Mouse (Mus musculus) neural tube, embryonic 11.5 days (tissue): ENCODE measurements around the gene Prkn. TPM values are rescaled to one million over a fixed set of nuclear protein-coding genes. Genes with fewer than 3 reads are reported as not detected.

ENCODE experiments used
- ATAC-seq: fragments of 200-750 bp; cut with Nextera tagmentation; 2 replicates; pipeline ENCODE4 v1.8.0; 2017; ENCODE audit warnings: moderate number of reproducible peaks, mild to moderate bottlenecking, moderate TSS enrichment, moderate library complexity; ENCODE audit not compliant: insufficient read depth, low FRiP score, low TSS enrichment
- DNase-seq: peaks from one replicate; pipeline ENCODE4 v3.0.0-alpha.2; 2015; ENCODE audit warnings: low spot score
- H3K27ac ChIP-seq: fragments of 300-500 bp; sonication (generic); 2 replicates; pipeline ENCODE4 v1.5.1; 2014; ENCODE audit warnings: low read depth, mild to moderate bottlenecking, low read length
- H3K27me3 ChIP-seq: fragments of 300-500 bp; sonication (generic); 2 replicates; pipeline ENCODE4 v1.6.1; 2014; ENCODE audit warnings: mild to moderate bottlenecking, low read length, mixed read lengths; ENCODE audit not compliant: control insufficient read depth, insufficient read depth
- H3K36me3 ChIP-seq: fragments of 300-500 bp; sonication (generic); 2 replicates; pipeline ENCODE4 v1.6.1; 2014; ENCODE audit warnings: mild to moderate bottlenecking, low read length, moderate library complexity, mixed read lengths; ENCODE audit not compliant: control insufficient read depth, insufficient read depth
- H3K4me1 ChIP-seq: fragments of 300-500 bp; sonication (generic); 2 replicates; pipeline ENCODE4 v1.6.1; 2014; ENCODE audit warnings: low read length, mixed read lengths; ENCODE audit not compliant: control insufficient read depth, insufficient read depth
- H3K4me2 ChIP-seq: fragments of 300-500 bp; sonication (generic); 2 replicates; pipeline ENCODE4 v1.6.1; 2014; ENCODE audit warnings: low read depth, mild to moderate bottlenecking, moderate library complexity
- H3K4me3 ChIP-seq: fragments of 300-500 bp; sonication (generic); 2 replicates; pipeline ENCODE4 v1.5.1; 2014; ENCODE audit warnings: low read depth, low read length
- H3K9ac ChIP-seq: fragments of 300-500 bp; sonication (generic); 2 replicates; pipeline ENCODE4 v1.6.1; 2014; ENCODE audit warnings: mild to moderate bottlenecking, low read length
- H3K9me3 ChIP-seq: fragments of 300-500 bp; sonication (generic); 2 replicates; pipeline ENCODE4 v1.6.1; 2016; ENCODE audit warnings: low read length; ENCODE audit not compliant: control insufficient read depth
- WGBS: fragments of 180-500 bp; shearing (Covaris S2); extraction: QIAGEN DNeasy Blood & Tissue Kit; methylation state at CpG from one replicate; pipeline ENCODE4 v1.1.7; 2014; 5-methylcytosine and 5-hydroxymethylcytosine counted together
- polyA plus RNA-seq: library from polyadenylated mRNA; unstranded; fragments of >200 nt; fragmentation: Nextera tagmentation; extraction: Ambion mirVana; gene quantifications from 2 replicates; pipeline ENCODE4 v1.2.1, GENCODE M21; 2014

Gene Prkn
- polyA plus RNA-seq, 1 experiment from 2014 or later = 1.4 TPM

DNA sequence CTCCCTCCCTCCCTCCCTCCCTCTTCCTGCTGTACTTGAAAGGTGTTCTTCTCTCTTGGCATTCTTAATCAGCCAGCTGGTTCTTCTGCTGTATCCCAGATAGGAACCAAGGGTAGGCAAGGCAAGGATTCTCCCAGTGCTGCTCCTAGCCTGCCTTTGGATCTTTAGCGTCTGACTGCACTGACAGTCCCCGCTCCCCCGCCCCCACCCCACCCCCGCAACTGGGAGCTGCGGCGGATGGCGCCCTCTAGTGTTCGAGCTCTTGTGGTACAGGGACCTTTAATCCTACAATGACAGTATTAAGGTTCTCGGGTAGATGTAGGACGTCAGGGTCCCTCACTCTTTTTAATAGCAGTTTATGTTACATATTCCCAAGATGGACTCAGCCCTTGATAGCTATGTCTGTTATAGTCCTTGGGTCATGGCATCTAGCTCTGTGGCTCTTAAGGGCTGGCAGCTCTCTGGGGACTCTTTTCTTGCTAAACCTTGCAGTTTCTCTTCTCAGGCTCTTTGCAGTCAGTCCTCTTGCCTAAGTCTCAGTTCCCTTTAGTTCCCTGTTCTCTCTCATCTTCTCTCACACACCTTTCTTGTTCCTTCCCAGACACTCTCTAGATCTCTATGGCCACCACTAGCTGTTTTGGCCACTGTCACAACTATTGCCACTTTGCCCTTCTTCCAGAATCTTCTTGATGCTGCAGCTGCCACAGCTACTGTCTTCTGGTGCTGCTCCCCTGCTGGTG lies 1191.2 kb downstream of the Prkn start:
- Histone ChIP-seq H3K4me1 (peaks cover 14% of the 10 kb centered on the region), H3K9me3 (no peaks in the 10 kb centered on the region), H3K4me2 (peak overlapping the region; percentile 37; the same call in 1 of the 2 replicates), H3K4me3 (no peak overlapping the region), H3K27ac (peak overlapping the region; percentile 93), H3K36me3 (no peaks in the 10 kb centered on the region), H3K27me3 (no peaks in the 10 kb centered on the region), H3K9ac (no peak overlapping the region)
- ATAC-seq (peak; percentile 40), DNase-seq (peak; percentile 80)
- WGBS = 1% methylated on average over 10 of the region's 10 CpGs

- Histone ChIP-seq H3K4me1 (peaks cover 14% of the 10 kb centered on the region), H3K4me2 (no peak overlapping the region), H3K27ac (no peak overlapping the region), H3K27me3 (no peaks in the 10 kb centered on the region), H3K9me3 (no peaks in the 10 kb centered on the region), H3K36me3 (no peaks in the 10 kb centered on the region), H3K4me3 (no peak overlapping the region), H3K9ac (no peak overlapping the region)
- no peak for DNase-seq
- WGBS = 63% methylated on average over 10 of the region's 10 CpGs
- no peak for ATAC-seq
Measured at GRCm38 (mm10) chr17:12032014-12032791, 1192.0 kb downstream of the Prkn start.

DNA sequence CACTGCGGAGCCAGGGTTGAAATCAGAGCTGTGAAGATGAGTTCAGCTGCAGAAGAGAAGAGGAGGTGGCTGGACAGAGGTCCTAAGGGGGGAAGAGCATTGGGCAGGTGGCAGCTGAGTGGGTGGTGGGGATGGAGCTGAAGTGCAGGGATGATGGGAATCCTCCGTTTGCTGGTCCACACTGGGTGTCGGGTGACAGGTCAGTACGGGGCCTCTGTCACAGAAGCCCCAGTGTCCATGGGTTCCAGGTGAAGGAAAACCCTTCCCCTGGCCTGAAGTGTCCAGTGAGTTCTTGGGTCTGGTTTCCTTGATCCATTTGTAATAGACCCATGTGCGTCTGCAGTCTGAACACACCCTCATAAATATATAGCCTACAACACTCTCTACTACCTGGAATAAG lies 1195.2 kb downstream of the Prkn start:
- Histone ChIP-seq H3K27ac (no peak overlapping the region), H3K9me3 (no peaks in the 10 kb centered on the region), H3K4me3 (no peak overlapping the region), H3K4me1 (0 out of 2 replicates have a peak, but pooled peaks cover 6% of the 10 kb centered on the region), H3K27me3 (no peaks in the 10 kb centered on the region), H3K9ac (no peak overlapping the region), H3K4me2 (no peak overlapping the region), H3K36me3 (no peaks in the 10 kb centered on the region)
- 47% methylated on average over 5 of the region's 5 CpGs for WGBS
- ATAC-seq (no peak), DNase-seq (no peak)

- Histone ChIP-seq H3K36me3 (no peaks in the 10 kb centered on the region), H3K27ac (no peak overlapping the region), H3K4me1 (no peaks in the 10 kb centered on the region), H3K4me2 (no peak overlapping the region), H3K4me3 (no peak overlapping the region), H3K9ac (no peak overlapping the region), H3K9me3 (no peaks in the 10 kb centered on the region), H3K27me3 (no peaks in the 10 kb centered on the region)
- 47% methylated on average over 6 of the region's 6 CpGs for WGBS
- ATAC-seq (no peak), DNase-seq (peak; percentile 75)
Measured at GRCm38 (mm10) chr17:12036205-12036604, 1196.0 kb downstream of the Prkn start.

- Histone ChIP-seq H3K36me3 (no peaks in the 10 kb centered on the region), H3K4me3 (no peak overlapping the region), H3K4me1 (no peaks in the 10 kb centered on the region), H3K27me3 (no peaks in the 10 kb centered on the region), H3K9ac (no peak overlapping the region), H3K27ac (no peak overlapping the region), H3K4me2 (no peak overlapping the region), H3K9me3 (no peaks in the 10 kb centered on the region)
- DNase-seq (no peak), ATAC-seq (no peak)
- 85% methylated on average over 5 of the region's 5 CpGs for WGBS
Measured at GRCm38 (mm10) chr17:12037065-12037464, 1196.9 kb downstream of the Prkn start.

- Histone ChIP-seq H3K4me2 (no peak overlapping the region), H3K36me3 (no peaks in the 10 kb centered on the region), H3K4me3 (no peak overlapping the region), H3K27me3 (no peaks in the 10 kb centered on the region), H3K27ac (no peak overlapping the region), H3K9ac (no peak overlapping the region), H3K9me3 (no peaks in the 10 kb centered on the region), H3K4me1 (no peaks in the 10 kb centered on the region)
- 93% methylated on average over 2 of the region's 2 CpGs for WGBS
- no peak for ATAC-seq
- no peak for DNase-seq
Measured at GRCm38 (mm10) chr17:12037574-12037973, 1197.4 kb downstream of the Prkn start.

DNA sequence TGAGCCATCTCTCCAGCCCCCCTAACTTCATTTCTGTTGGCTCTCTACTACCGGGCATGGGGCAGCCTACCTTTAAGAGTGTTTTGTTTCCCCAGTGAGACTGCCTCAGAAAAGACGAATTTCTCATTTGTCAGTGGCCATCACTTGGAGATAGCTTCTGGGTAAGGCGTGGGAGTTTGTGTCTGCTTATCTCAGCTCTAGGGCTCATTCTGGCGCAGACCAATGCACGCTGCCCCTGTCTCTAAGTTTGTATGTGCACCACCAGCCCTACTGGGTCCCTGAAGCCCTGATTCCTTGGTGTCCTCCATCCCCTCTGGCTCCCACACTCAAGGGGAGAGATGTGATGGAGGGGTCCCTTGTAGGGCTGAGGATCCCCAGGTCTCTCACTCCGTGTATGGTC lies 1198.3 kb downstream of the Prkn start:
- Histone ChIP-seq H3K27me3 (no peaks in the 10 kb centered on the region), H3K4me2 (no peak overlapping the region), H3K4me3 (no peak overlapping the region), H3K27ac (no peak overlapping the region), H3K4me1 (no peaks in the 10 kb centered on the region), H3K36me3 (no peaks in the 10 kb centered on the region), H3K9ac (no peak overlapping the region), H3K9me3 (no peaks in the 10 kb centered on the region)
- WGBS = 73% methylated on average over 6 of the region's 6 CpGs
- DNase-seq (no peak), ATAC-seq (no peak)

- no peak overlapping the region for H3K4me2 ChIP-seq
- 2% methylated on average over 9 of the region's 9 CpGs for WGBS
- no peaks in the 10 kb centered on the region for H3K9me3 ChIP-seq
- ATAC-seq (no peak), DNase-seq (peak; percentile 82)
- no peaks in the 10 kb centered on the region for H3K4me1 ChIP-seq
- no peaks in the 10 kb centered on the region for H3K27me3 ChIP-seq
- no peak overlapping the region for H3K9ac ChIP-seq
- H3K36me3 ChIP-seq = no peaks in the 10 kb centered on the region
- no peak overlapping the region for H3K4me3 ChIP-seq
- H3K27ac ChIP-seq = no peak overlapping the region
Measured at GRCm38 (mm10) chr17:12039188-12039587, 1199.0 kb downstream of the Prkn start.

DNA sequence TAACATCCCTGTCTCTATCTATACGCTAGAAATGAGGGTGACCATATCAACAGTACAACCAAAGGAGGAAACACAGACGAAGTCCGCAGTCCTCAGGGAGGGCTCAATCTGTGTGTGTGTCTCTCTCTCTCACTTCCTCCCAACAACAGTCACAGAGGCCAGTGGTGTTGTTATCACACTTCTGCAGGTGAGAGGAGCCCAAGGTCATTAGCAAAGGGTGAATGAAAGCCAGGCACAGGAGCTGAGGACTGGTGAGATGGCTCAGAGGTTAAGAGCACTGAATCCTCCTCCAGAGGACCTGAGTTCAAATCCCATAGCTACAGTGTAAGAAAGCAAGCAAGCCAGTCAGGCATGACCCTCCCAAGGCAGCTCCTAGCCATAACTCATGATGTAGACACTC lies 1199.7 kb downstream of the Prkn start:
- Histone ChIP-seq H3K4me2 (no peak overlapping the region), H3K9ac (no peak overlapping the region), H3K9me3 (no peaks in the 10 kb centered on the region), H3K4me1 (no peaks in the 10 kb centered on the region), H3K4me3 (no peak overlapping the region), H3K36me3 (no peaks in the 10 kb centered on the region), H3K27ac (no peak overlapping the region), H3K27me3 (no peaks in the 10 kb centered on the region)
- 84% methylated on average over 3 of the region's 3 CpGs for WGBS
- no peak for DNase-seq
- no peak for ATAC-seq
